Mouse (Mus musculus) forebrain, postnatal 0 days (tissue): ENCODE measurements around the gene Akap8l. TPM values are rescaled to one million over a fixed set of nuclear protein-coding genes. Genes with fewer than 3 reads are reported as not detected.

Experiments
- ATAC-seq: fragments of 200-750 bp; cut with Nextera tagmentation; 2 replicates; pipeline ENCODE4 v1.8.0; 2017; ENCODE audit warnings: mild to moderate bottlenecking, moderate library complexity
- DNase-seq: peaks from one replicate; pipeline ENCODE4 v3.0.0-alpha.2; 2015
- H3K27ac ChIP-seq: fragments of 300-500 bp; sonication (generic); 2 replicates; pipeline ENCODE4 v1.5.1; 2014; ENCODE audit warnings: low read depth, mild to moderate bottlenecking, antibody characterized with exemption, low read length, moderate library complexity, mixed read lengths
- H3K27me3 ChIP-seq: fragments of 300-500 bp; sonication (generic); 2 replicates; pipeline ENCODE4 v1.6.1; 2014; ENCODE audit warnings: mild to moderate bottlenecking, low read length, mixed read lengths; ENCODE audit not compliant: insufficient read depth
- H3K36me3 ChIP-seq: fragments of 300-500 bp; sonication (generic); 2 replicates; pipeline ENCODE4 v1.6.1; 2014; ENCODE audit warnings: mild to moderate bottlenecking, moderate library complexity; ENCODE audit not compliant: insufficient read depth
- H3K4me1 ChIP-seq: fragments of 300-500 bp; sonication (generic); 2 replicates; pipeline ENCODE4 v1.6.1; 2014; ENCODE audit warnings: antibody characterized with exemption; ENCODE audit not compliant: insufficient read depth
- H3K4me2 ChIP-seq: fragments of 300-500 bp; sonication (generic); 2 replicates; pipeline ENCODE4 v1.6.1; 2014; ENCODE audit warnings: low read depth, mild to moderate bottlenecking, moderate library complexity
- H3K4me3 ChIP-seq: fragments of 300-500 bp; sonication (generic); 2 replicates; pipeline ENCODE4 v1.5.1; 2014; ENCODE audit warnings: low read depth, low read length, mixed read lengths
- H3K9ac ChIP-seq: fragments of 300-500 bp; sonication (generic); 2 replicates; pipeline ENCODE4 v1.6.1; 2014; ENCODE audit warnings: mild to moderate bottlenecking
- H3K9me3 ChIP-seq: fragments of 300-500 bp; sonication (generic); 2 replicates; pipeline ENCODE4 v1.6.1; 2016; ENCODE audit warnings: low read length
- CTCF ChIP-seq: sonication (generic); IDR thresholded peaks from 2 replicates; pipeline ENCODE4 v1.5.1; 2016; ENCODE audit warnings: antibody characterized with exemption, control low read depth, low read depth
- WGBS: fragments of 180-500 bp; shearing (Covaris S2); extraction: QIAGEN DNeasy Blood & Tissue Kit; methylation state at CpG from one replicate; pipeline ENCODE4 v1.1.7; 2014; 5-methylcytosine and 5-hydroxymethylcytosine counted together
- polyA plus RNA-seq: library from polyadenylated mRNA; unstranded; fragments of >200 nt; fragmentation: Nextera tagmentation; extraction: Ambion mirVana; gene quantifications from 2 replicates; pipeline ENCODE4 v1.2.1, GENCODE M21; 2015
- total RNA-seq: library from RNA; depleted of rRNA; stranded (reverse); fragments of >200 nt; gene quantifications from 2 replicates; pipeline ENCODE4 v1.2.3, GENCODE M21; 2014

Akap8l gene
- total and polyA plus RNA-seq, 2 experiments from 2014 or later: 74.2 to 80.5 TPM

DNA sequence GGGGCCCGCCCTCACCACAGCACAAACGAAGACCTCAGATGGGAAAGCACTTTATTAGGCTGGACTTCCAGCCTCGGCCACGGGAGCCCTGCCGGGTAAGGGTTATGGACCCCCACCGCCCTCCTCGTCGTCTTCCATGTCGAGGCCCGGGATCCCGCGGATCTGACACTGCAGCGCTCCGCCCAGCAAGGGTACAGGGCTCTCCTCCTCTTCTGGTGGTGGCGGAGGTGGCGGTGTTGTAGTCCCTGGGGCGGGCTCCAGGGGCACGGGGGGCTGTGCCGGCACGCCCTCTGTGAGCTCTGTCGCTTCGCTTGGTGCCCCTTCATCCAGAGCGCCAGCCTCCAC is 29.0 kb downstream of the Akap8l start:
- TF ChIP-seq CTCF: peak; percentile 46
- Histone ChIP-seq H3K4me2 (peak overlapping the region; percentile 78), H3K27ac (peak overlapping the region; percentile 92), H3K36me3 (peaks cover 29% of the 10 kb centered on the region), H3K4me3 (peak overlapping the region; percentile 64), H3K27me3 (no peaks in the 10 kb centered on the region), H3K4me1 (peaks cover 5% of the 10 kb centered on the region; the same call in 1 of the 2 replicates), H3K9me3 (no peaks in the 10 kb centered on the region), H3K9ac (peak overlapping the region; percentile 83)
- ATAC-seq (peak; percentile 77), DNase-seq (no peak)
- WGBS: under 1% methylated on average over 23 of the region's 23 CpGs

DNA sequence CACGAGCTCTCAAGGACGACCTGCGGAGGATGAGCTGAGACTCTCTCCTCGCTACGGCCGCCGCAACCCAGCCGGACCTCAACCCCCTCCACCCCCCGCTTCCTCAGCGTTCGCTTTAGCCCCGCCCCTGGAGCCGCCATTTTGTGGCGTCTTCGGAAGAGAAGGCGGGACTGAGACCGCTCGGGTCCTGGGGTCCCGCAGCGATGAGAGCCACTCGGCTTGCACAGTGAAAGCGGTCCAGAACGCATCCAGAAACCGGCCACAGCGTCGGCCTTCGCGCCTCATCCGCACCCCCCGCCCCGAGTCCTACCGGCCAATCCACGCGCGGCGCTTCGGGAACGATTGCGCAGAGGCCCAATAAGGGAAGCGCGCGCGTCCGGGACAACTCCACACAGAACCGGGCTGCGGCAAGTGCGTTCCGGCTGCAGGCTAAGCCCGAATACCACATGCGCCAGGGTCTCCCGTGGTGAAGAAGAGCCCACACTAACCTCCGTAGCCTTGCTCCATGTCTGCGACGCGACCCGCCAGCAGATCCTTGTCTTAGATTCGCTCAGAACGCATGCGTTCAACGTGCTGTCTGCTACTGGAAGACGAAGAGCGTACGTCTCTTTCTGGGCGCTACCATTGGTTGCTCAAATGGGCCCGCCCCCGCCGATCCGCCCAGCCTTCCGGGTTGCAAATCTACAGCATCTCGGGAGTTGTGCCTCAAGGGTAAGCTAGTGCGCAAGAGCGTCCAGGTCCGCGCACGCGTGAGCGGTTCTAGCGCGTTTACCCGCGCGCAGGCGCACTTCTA is 29.6 kb downstream of the Akap8l start, which contains the start of gene Akap8:
Gene Akap8, minus strand, starts transcription at position 642 of the 793 bp plus-strand sequence.
- Histone ChIP-seq H3K9me3 (no peaks in the 10 kb centered on the region), H3K36me3 (peaks cover 29% of the 10 kb centered on the region), H3K4me2 (peak within 1 kb of the TSS; percentile 84), H3K9ac (peak within 1 kb of the TSS; percentile 83), H3K4me1 (peaks cover 5% of the 10 kb centered on the region; the same call in 1 of the 2 replicates), H3K27ac (peak within 1 kb of the TSS; percentile 95), H3K4me3 (peak within 1 kb of the TSS; percentile 64), H3K27me3 (no peaks in the 10 kb centered on the region)
- ATAC-seq (peak; percentile 98), DNase-seq (peak; percentile 99)
- WGBS: 2% methylated on average over 81 of the region's 83 CpGs
- TF ChIP-seq CTCF: peak; percentile 19; the same call in 1 of the 2 replicates

DNA sequence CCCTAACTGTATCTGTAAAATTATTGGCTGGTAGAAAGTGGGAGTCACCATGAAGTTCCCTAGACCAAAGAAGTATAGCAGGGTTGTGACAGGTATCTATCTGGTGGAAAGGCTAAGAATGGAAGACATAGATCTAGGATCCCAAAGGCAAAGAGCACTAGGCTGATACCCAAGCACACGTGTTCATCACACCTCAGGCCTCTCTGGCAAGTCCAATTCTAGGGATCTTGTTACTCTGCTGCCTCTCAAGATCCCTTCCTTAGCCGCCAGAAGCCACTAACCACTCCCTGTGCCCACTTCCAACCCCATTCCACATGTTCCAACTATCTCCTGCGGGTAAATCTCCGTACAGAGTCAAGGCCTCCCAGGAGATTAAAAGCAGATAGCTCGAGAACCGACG is 30.5 kb downstream of the Akap8l start:
- Histone ChIP-seq H3K27me3 (no peaks in the 10 kb centered on the region), H3K9me3 (no peaks in the 10 kb centered on the region), H3K4me3 (peak overlapping the region; percentile 64), H3K4me1 (peaks cover 5% of the 10 kb centered on the region; the same call in 1 of the 2 replicates), H3K36me3 (peaks cover 35% of the 10 kb centered on the region), H3K27ac (peak overlapping the region; percentile 95), H3K9ac (peak overlapping the region; percentile 83), H3K4me2 (peak overlapping the region; percentile 84)
- ATAC-seq: no peak
- peak; percentile 42 for DNase-seq
- TF ChIP-seq CTCF: no peak
- under 1% methylated on average over 7 of the region's 7 CpGs for WGBS

DNA sequence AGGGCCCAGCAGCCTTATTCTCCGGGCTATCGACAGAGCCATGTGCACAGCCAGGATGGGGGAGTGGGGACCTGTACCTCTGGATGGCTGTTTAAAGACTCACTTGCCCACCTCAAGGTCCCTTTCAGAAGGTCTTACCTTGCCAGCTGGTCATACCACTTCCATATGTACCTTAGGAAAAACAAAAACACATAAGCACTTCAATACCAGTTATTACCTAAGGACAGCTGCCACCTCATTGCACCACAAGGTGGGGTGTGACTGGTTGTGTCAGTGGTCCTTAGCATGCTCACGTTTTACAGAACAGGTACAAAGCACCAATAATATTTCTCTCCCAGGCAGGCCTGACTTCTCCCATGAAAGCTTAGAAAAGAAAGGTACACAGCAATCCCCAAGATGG is 32.7 kb downstream of the Akap8l start:
- WGBS: 86% methylated on average over 3 of the region's 3 CpGs
- no peak overlapping the region for H3K27ac ChIP-seq
- H3K9ac ChIP-seq: no peak overlapping the region
- H3K27me3 ChIP-seq: no peaks in the 10 kb centered on the region
- H3K4me1 ChIP-seq: peaks cover 5% of the 10 kb centered on the region; the same call in 1 of the 2 replicates
- no peaks in the 10 kb centered on the region for H3K9me3 ChIP-seq
- H3K4me3 ChIP-seq: no peak overlapping the region
- no peak for TF ChIP-seq CTCF
- no peak overlapping the region for H3K4me2 ChIP-seq
- ATAC-seq (no peak), DNase-seq (no peak)
- H3K36me3 ChIP-seq: peaks cover 49% of the 10 kb centered on the region

DNA sequence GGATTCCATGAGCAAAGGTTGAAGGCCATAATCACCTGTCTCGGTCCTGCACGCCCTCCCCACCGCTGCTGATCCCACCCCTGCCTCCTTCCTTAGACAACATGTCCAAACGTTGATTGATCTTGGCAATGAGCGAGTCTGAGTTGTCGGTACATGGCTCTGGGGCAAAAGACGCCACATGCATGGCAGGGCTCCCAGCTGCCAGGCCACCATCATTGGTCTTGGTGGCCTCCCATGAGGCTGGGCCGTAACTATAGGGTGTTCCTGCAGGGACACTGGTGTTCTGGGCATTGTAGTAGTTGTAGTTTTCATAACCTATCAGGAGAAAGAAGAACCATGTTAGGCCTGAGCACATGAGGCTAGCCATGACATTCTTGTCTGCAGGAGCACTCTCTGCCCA is 33.4 kb downstream of the Akap8l start:
- Histone ChIP-seq H3K9ac (no peak overlapping the region), H3K27ac (no peak overlapping the region), H3K4me1 (peaks cover 4% of the 10 kb centered on the region; the same call in 1 of the 2 replicates), H3K9me3 (no peaks in the 10 kb centered on the region), H3K4me2 (no peak overlapping the region), H3K36me3 (peaks cover 56% of the 10 kb centered on the region), H3K4me3 (no peak overlapping the region), H3K27me3 (no peaks in the 10 kb centered on the region)
- ATAC-seq (no peak), DNase-seq (no peak)
- no peak for TF ChIP-seq CTCF
- 85% methylated on average over 8 of the region's 8 CpGs for WGBS

DNA sequence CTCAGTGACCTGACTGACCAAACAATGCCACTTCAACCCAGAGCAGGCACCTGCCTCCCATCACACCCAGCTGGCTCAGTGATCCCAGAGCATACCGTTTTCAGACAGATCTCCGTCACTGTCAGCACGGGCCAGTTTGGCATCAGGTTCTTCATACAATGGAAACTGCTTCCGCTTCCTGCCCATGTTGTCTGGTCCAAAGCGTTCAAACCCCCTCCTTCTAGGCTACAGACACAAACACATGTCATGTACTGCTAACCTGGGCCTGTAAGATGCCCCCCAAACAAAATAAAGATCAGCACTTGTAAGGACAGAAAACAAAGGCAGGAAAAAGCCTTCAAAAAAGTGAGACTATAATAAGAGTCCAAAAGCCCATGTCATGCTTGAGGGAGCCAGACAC is 34.8 kb downstream of the Akap8l start:
- no peak for TF ChIP-seq CTCF
- H3K9me3 ChIP-seq: no peaks in the 10 kb centered on the region
- H3K36me3 ChIP-seq: peaks cover 70% of the 10 kb centered on the region
- DNase-seq (no peak), ATAC-seq (no peak)
- H3K9ac ChIP-seq: no peak overlapping the region
- H3K27ac ChIP-seq: no peak overlapping the region
- no peak overlapping the region for H3K4me3 ChIP-seq
- H3K27me3 ChIP-seq: no peaks in the 10 kb centered on the region
- WGBS: 92% methylated on average over 5 of the region's 5 CpGs
- H3K4me2 ChIP-seq: no peak overlapping the region
- no peaks in the 10 kb centered on the region for H3K4me1 ChIP-seq

DNA sequence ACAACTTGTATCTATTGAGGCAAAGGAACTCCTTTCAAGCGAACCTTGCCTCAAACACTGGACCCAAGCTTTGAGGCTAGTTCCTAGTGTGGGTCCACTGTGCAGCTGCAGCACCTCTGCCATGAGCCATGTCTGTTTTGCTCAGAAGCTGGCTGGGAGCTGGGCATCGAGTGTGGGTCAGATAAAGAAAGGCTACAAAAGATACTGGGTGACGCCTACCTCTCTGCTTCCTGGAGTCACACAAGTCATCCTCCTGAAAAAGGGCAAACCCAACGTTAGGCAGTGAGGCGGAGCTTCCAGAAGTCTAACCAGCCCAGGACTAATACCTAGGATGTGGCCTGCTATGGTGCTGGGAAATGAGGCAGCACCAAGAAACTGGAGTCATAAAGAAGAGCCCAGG is 36.5 kb downstream of the Akap8l start:
- no peak overlapping the region for H3K4me2 ChIP-seq
- no peak for ATAC-seq
- H3K4me3 ChIP-seq: no peak overlapping the region
- peaks cover 86% of the 10 kb centered on the region for H3K36me3 ChIP-seq
- H3K9ac ChIP-seq: no peak overlapping the region
- no peak for TF ChIP-seq CTCF
- no peak overlapping the region for H3K27ac ChIP-seq
- no peaks in the 10 kb centered on the region for H3K4me1 ChIP-seq
- H3K27me3 ChIP-seq: no peaks in the 10 kb centered on the region
- H3K9me3 ChIP-seq: no peaks in the 10 kb centered on the region
- 86% methylated on average over 5 of the region's 5 CpGs for WGBS
- DNase-seq: no peak
